In the genomic region with DNA sequence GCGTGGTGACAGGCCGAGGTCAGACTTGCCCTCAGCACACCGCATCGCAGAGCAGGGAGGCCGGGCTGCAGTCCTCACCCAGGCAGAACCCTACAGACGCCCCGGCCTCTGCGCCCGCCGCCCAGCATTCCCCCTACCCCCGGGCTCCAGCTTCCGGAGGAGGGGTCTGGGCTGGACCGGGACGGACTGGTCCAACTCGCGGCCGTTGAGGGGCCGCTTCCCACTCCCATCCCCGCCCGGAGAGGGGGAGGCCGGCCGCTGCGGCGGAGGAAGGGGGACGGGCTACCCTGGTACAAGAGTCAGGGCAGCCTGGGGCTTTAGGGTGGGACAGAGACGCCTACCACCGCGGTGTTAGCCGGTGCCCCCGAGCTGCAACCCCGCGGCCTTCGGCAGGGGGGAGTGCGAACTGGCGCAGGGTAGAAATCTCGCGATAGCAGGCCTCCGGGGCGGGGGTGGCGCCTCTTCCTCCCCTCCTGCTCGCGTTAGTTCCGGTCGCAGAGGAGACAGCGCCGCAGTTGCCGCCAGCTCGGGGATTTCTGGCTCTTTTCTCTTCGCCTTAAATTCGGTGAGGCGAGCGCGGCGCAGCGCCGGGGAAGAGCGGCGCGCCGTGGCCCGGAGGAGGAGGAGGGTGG, we compare ENCODE assay signal across 7 mouse cellular contexts. TPM values are rescaled to one million over a fixed set of nuclear protein-coding genes. Genes with fewer than 3 reads are reported as not detected.
DNase-seq lines count a peak whose midpoint lies in the region; ATAC-seq and TF ChIP-seq lines count a peak whose summit lies in the region.

A gene (plus strand): TSS at position 247 of the 632 bp plus-strand sequence.

- peak; percentile 96 for DNase-seq in adrenal gland, postnatal 10 days
- DNase-seq in embryonic facial prominence, embryonic 10.5 days (ENCODE audit: low spot score), result peak; percentile 94
- DNase-seq in gonadal fat pad, adult 2 months (ENCODE audit: low read depth), result no peak
- DNase-seq in left cerebral cortex, postnatal 4 days, result peak; percentile 96

- no peaks in the 10 kb centered on the region for H3K27me3 ChIP-seq in embryonic facial prominence, embryonic 10.5 days (replicated peaks; ENCODE audit: low read depth, poor library complexity, severe bottlenecking)
- no peaks in the 10 kb centered on the region for H3K27me3 ChIP-seq in intestine, postnatal 0 days (replicated peaks; ENCODE audit: control insufficient read depth, insufficient read depth, low read length)
- no peaks in the 10 kb centered on the region for H3K27me3 ChIP-seq in midbrain, embryonic 12.5 days
- no peaks in the 10 kb centered on the region for H3K27me3 ChIP-seq in small intestine, adult 2 months (ENCODE audit: control insufficient read depth, insufficient read depth, low read length)

- WGBS in embryonic facial prominence, embryonic 10.5 days, result 0% methylated on average over 61 of the region's 61 CpGs
- under 1% methylated on average over 48 of the region's 61 CpGs for WGBS in intestine, postnatal 0 days
- WGBS in midbrain, embryonic 12.5 days, result under 1% methylated on average over 61 of the region's 61 CpGs
- WGBS in small intestine, adult 2 months, result 1% methylated on average over 58 of the region's 61 CpGs

- intact Hi-C loops in left cerebral cortex, postnatal 4 days (cut with DNase I), result no loop called here

- H3K9ac ChIP-seq in intestine, postnatal 0 days (ENCODE audit: low read depth, low read length), result peak within 1 kb of the TSS; percentile 98
- peak within 1 kb of the TSS; percentile 98 for H3K9ac ChIP-seq in midbrain, embryonic 12.5 days (replicated peaks)

- H3K4me3 ChIP-seq in embryonic facial prominence, embryonic 10.5 days, result peak within 1 kb of the TSS; percentile 90
- H3K4me3 ChIP-seq in intestine, postnatal 0 days (ENCODE audit: low read depth, low read length), result peak within 1 kb of the TSS; percentile 82
- H3K4me3 ChIP-seq in midbrain, embryonic 12.5 days, result peak within 1 kb of the TSS; percentile 100
- peak within 1 kb of the TSS; percentile 91 for H3K4me3 ChIP-seq in small intestine, adult 2 months (ENCODE audit: low read depth, low read length)

- peak; percentile 83; the same call in 1 of the 2 replicates for TF ChIP-seq POLR2A in small intestine, adult 2 months (IDR thresholded peaks at IDR 0.05; ENCODE audit: low read depth, low read length)

- H3K9me3 ChIP-seq in embryonic facial prominence, embryonic 10.5 days, result no peaks in the 10 kb centered on the region
- H3K9me3 ChIP-seq in intestine, postnatal 0 days (ENCODE audit: control insufficient read depth), result no peaks in the 10 kb centered on the region
- H3K9me3 ChIP-seq in midbrain, embryonic 12.5 days, result no peaks in the 10 kb centered on the region

- peaks cover 18% of the 10 kb centered on the region for H3K4me1 ChIP-seq in embryonic facial prominence, embryonic 10.5 days
- H3K4me1 ChIP-seq in intestine, postnatal 0 days (replicated peaks; ENCODE audit: control insufficient read depth, insufficient read depth, low read length), result 0 out of 2 replicates have a peak, but pooled peaks cover 5% of the 10 kb centered on the region
- peaks cover 15% of the 10 kb centered on the region for H3K4me1 ChIP-seq in midbrain, embryonic 12.5 days
- H3K4me1 ChIP-seq in small intestine, adult 2 months (ENCODE audit: control insufficient read depth, insufficient read depth, insufficient read length, low read length), result no peaks in the 10 kb centered on the region; the same call in 1 of the 2 replicates

- peak; percentile 98 for ATAC-seq in intestine, postnatal 0 days
- peak; percentile 97 for ATAC-seq in midbrain, embryonic 12.5 days (ENCODE audit: low FRiP score, low read depth)

- H3K27ac ChIP-seq in embryonic facial prominence, embryonic 10.5 days (replicated peaks), result peak within 1 kb of the TSS; percentile 100
- H3K27ac ChIP-seq in intestine, postnatal 0 days (ENCODE audit: low read depth, low read length), result peak within 1 kb of the TSS; percentile 98
- H3K27ac ChIP-seq in midbrain, embryonic 12.5 days (replicated peaks), result peak within 1 kb of the TSS; percentile 97
- H3K27ac ChIP-seq in small intestine, adult 2 months (ENCODE audit: insufficient read depth, low read depth, low read length), result peak within 1 kb of the TSS; percentile 97

- peaks cover 39% of the 10 kb centered on the region for H3K36me3 ChIP-seq in embryonic facial prominence, embryonic 10.5 days (replicated peaks)
- peaks cover 30% of the 10 kb centered on the region for H3K36me3 ChIP-seq in intestine, postnatal 0 days (ENCODE audit: control insufficient read depth, insufficient read depth)
- H3K36me3 ChIP-seq in midbrain, embryonic 12.5 days, result peaks cover 31% of the 10 kb centered on the region
- H3K36me3 ChIP-seq in small intestine, adult 2 months (ENCODE audit: control insufficient read depth, insufficient read depth, low read length), result peaks cover 25% of the 10 kb centered on the region

- H3K4me2 ChIP-seq in intestine, postnatal 0 days (replicated peaks; ENCODE audit: low read depth), result peak within 1 kb of the TSS; percentile 79
- peak within 1 kb of the TSS; percentile 81 for H3K4me2 ChIP-seq in midbrain, embryonic 12.5 days (replicated peaks)

- TF ChIP-seq CTCF in intestine, postnatal 0 days (IDR thresholded peaks at IDR 0.05; ENCODE audit: low read depth), result peak; percentile 36
- TF ChIP-seq CTCF in small intestine, adult 2 months (IDR thresholded peaks at IDR 0.05; ENCODE audit: extremely low read depth, insufficient read length, insufficient replicate concordance, low read depth, low read length), result no peak

RNA-seq across cellular contexts. Expression of the gene that starts here (rescaled TPM):
- 100 to 1,000 TPM; 151 to 169 TPM for total RNA-seq in adrenal gland, postnatal 10 days (2021)
- 444 and 446 TPM in 2 replicates for polyA plus RNA-seq in embryonic facial prominence, embryonic 10.5 days (2016; fragmentation: Nextera tagmentation; extraction: Ambion mirVana)
- 30.1 and 32.5 TPM in 2 replicates for polyA plus RNA-seq in gonadal fat pad, adult 2 months (2012; rRNA removed)
- polyA plus RNA-seq in intestine, postnatal 0 days (2015; fragmentation: Nextera tagmentation; extraction: Ambion mirVana), result 207 and 216 TPM in 2 replicates
- 100 to 1,000 TPM; 303 to 314 TPM for total RNA-seq in left cerebral cortex, postnatal 4 days (2021)
- 481 and 498 TPM in 2 replicates for polyA plus RNA-seq in midbrain, embryonic 12.5 days (2016; fragmentation: Nextera tagmentation; extraction: Ambion mirVana)
- 5.6 and 9.6 TPM in 2 replicates for polyA plus RNA-seq in small intestine, adult 2 months (2012; rRNA removed)
